Mouse (Mus musculus) cerebellum, postnatal 4 days (tissue): ENCODE measurements around the gene Asap3.

Source experiments
- DNase-seq, 2 experiments: peaks; one replicate each; pipeline ENCODE4 v3.0.0; 2022; ENCODE audit warnings: low spot score in 2 of 2, mixed read lengths in 1 of 2

Asap3 gene

DNA sequence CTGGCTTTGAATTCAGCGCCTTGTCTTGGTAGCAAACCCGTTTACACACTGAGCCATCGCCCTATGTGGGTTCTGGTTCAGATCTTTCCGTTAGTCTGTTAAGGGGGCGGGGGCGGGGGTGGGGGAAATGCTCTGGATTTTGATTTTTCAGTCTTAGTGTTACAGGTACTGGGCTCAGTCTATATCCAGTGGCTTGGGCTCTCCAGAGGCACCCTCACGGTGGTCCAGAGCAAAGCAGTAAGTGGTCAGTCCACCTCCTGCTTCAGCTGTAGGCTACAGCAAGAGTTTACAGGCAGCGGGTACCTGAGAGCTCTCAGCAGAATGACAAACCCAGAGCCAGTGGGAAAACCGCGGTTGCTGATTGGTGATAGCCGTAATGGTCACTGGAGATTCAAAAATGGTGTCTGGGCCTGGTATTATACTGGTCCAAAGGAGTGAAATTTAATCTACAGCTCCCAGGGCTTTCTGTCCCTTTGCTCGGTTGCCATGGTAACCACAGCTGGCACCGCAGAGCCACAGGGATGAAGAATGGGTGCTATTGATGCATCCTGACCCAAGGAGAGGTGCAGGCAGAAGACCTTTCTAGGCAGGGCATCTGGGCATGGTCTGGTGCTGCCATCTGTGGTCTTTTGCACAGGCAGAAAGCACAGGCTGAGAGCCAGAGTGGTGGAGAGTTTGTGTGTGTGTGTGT, 17.5 kb downstream of the Asap3 start:
- peak in 1 of 2 experiments; percentile 71 for DNase-seq

DNA sequence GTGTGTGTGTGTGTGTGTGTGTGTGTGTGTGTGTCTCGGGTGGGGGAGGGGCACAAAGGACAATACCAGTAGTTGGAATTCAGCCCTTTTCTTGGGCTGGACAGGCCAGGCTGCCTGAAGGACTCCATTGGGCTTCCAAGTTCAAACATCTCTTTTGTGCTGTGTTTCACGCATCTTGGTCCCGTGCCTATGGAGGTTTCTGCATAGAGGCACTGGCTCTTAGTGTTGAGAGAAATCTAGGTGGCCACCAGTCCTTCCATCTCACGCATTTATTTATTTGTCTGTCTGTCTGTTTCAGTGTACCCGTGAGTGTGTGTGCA, 18.0 kb downstream of the Asap3 start:
- no peak for DNase-seq

DNA sequence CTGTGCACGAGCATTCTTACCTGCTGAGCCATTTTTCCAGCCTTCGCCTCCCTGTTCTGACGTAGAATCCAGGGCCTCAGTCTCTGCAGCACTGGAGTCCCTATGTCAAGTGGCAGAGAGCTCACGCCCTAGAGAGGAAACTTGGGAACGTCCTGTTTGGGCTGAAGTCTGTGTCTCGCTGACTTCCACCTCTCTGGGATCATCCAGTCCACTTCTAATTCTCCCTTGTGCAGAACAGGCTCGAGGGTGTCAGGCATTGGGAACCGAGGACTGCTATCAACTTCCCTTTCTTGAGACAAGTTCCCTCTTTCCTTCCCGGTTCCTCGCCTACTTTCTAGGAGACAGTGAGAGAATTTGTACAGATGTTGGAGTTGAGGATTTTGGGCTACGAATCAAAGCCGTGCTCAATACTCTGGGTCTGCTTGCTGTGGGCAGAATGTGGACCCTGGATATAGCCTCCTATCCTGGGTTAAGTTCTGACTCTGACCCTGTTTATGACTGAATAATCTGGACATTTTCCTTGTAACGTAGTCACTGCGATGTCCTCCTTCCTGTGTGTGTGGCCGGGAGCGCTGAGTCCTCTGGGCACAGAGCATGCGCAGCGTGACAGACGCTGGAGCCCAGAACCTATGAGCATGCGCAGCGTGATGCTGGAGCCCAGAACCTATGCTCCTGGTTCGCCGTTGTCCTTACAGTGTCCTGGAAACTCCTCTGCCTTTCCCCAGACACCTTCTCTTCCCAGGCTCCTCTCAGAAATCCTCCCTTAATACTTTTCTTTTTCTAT, 18.7 kb downstream of the Asap3 start:
- no peak for DNase-seq

DNA sequence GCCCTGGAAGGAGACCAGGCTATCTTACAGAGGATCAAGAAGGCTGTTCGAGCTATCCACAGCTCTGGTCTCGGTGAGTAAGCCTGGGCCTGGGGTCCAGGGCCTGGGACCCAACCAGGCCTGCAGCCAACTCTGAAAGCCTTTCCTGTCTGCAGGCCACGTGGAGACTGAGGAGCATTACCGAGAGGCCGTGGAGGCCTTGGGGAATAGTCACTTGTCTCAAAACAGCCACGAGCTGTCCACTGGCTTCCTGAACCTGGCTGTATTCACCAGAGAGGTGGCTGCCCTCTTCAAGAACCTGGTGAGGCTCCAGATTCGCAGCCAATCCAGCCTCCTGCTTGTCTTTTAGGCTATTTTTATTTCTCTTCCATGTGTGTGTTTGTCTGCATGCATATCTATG, 21.2 kb downstream of the Asap3 start:
- no peak for DNase-seq

DNA sequence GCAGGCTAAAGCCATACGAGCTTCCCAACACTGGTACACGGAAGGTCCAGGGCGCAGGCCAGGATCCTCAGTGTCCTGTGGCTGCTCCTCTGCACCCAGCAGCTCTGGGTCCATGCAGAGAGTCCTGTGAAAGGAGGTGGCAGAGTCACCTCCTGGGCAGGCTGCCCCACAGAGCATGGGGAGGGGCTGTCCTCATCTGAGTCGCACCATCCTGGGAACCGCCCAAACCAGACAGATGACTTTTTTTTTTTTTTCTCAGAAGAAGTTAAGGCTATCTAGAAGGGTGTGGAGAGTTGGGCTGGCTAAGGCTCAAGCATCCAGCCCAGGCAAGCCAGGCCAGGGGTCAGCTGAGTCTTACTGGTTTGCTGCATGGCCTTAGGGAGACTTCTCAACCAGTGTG, 22.5 kb downstream of the Asap3 start:
- DNase-seq, result no peak

DNA sequence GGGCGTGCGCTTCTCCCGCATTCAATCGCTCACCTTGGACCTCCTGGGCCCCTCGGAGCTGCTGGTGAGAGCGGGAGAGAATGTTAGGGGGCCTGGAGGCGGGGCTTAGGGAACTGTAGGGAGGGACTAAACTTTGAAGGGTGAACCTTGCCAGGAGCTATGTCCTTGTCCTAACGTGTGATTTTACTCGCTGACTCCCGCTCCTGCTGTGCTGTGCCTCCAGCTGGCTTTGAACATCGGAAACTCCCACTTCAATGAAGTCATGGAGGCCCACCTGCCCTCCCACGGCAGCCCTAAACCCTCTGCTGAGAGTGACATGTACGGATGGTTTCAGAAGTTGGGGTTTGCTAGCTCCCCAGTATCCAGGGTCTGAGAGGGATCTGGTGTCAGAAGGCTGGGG, 32.5 kb downstream of the Asap3 start:
- no peak for DNase-seq

DNA sequence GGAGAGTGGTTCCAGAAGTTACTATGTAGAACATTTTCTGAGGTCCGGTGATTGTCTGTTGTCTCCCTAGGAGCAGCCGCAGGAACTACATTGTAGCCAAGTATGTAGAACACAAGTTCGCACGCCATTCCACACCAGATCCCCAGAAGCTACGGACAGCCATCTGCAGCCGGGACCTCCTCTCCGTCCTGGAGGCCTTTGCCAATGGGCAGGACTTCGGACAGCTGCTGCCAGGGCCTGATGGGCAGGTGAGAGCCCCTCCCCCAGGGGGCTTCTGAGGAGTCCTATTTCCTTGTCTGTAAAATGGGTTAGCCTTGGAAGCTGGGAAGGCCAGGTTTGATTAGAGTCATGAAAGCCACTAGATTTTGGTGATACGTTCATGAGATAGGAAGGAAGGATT, 32.9 kb downstream of the Asap3 start:
- DNase-seq, result no peak

DNA sequence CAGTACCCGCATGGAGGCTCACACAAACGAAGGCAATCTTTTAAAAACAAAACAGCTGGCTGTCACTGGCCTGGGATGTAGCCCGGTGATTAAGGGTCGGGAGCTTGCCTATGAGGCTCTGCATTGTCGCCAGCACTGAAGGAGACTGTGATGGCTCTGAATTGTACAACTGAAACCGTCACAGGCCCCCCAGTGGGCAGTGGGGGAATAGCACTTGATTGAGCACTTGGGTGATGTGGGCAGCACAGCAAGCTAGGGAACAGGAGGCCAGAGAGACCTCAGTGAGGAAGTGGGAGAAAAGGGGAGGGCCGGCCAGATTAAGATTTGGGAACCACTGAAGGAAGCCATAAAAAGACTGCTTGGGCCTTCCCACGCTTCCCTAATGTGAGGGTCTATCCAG, 33.5 kb downstream of the Asap3 start:
- DNase-seq, result peak; percentile 69 to 85

DNA sequence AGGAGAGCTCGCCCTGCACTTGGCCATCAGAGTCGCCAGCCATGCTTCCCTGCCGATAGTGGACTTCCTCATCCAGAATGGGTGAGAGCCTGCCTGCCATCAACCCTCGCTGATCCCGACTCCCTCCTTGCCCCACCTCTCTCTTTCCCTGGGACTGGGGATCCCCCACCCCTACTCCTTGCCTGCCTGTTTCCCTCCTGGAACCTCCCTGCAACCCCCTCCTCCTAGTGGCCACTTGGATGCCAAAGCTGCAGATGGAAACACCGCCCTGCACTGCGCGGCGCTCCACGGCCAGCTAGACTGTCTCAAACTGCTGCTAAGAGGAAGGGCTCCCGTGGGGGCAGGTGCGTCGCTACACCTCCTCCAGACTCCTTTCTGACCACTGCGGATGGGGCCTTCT, 34.0 kb downstream of the Asap3 start:
- no peak for DNase-seq

DNA sequence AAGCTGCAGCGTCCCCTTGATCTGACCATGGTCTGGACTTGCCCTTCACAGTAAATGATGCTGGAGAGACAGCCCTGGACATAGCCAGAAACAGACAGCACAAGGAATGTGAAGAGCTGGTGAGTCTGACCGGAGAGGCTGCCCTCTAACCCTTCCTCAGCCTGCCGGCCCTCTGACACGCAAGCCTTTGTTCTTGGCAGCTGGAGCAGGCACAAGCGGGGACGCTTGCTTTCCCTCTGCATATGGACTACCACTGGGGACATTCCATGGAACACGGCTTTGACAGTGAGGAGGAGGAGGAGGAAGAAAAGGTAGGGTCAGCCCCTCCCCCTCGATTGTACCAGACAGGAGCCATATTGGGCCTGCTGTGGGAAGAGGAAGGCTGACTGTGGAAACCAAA, 34.8 kb downstream of the Asap3 start:
- DNase-seq, result no peak

DNA sequence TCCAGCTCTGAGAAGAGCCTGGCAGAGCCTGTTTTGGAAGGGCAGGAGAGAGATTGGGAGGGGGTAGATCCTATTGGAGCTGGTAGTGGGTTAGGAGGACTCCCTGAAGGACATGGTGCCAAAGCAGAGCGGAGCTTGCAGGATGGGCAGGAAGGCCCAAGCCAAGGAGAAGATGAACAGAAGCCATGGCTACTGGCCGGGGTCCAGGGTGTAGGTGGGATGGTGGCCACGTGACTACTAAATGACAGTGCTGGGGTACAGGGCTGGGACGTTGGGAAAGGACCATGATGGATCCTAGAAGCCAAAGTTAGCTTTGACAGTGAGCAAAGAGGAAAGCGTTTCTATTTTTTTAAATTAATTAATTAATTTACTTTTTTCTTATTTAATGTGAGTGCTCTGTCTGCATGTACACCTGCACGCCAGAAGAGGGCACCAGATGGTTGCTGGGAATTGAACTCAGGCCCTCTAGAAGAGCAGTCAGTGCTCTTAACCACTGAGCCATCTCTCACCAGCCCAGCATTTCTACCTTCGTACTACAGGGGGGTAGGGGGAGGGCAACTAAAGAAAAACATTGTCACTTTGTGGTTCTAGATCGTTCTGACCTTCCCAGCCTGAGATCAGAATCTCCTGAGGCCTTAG, 36.0 kb downstream of the Asap3 start:
- no peak for DNase-seq

DNA sequence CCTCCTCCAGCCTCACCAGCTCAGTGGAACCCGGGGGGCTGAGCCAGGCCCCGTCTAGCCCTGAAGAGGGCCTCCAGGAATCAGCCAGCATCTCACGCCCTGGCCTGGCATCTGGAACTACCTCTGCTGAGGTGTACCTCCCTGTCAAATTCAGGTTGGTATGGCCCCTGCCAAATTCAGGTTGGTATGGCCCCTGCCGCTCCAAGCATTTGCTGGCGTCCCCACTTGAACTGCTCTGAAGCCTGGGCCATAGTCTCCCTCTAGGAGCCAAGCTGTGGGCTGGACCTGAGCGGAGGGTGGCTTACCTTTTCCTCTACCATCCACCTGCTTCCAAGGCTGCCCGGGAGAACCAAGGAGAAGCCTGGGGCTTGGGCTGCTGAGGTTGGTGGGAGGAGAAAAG, 36.6 kb downstream of the Asap3 start:
- DNase-seq, result no peak

DNA sequence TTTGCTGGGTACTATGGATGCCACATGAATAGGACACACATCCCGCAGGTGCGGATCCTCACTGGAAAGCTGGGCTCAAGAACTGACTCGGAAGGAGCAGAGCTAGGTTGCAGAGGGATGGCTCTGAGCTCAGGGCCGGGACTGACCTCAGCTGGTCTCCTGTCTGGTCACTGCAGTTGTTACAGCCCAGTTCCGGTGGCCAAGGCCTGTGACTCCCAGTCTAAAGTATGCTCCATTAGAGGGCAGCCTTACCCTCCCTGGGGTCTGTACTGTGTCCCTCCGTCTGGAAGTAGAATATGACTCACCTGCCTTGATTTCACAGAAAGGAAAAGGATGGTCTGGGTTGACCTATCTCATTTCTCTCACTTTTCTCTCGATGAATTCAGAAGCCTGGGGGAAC, 38.0 kb downstream of the Asap3 start:
- DNase-seq, result no peak

DNA sequence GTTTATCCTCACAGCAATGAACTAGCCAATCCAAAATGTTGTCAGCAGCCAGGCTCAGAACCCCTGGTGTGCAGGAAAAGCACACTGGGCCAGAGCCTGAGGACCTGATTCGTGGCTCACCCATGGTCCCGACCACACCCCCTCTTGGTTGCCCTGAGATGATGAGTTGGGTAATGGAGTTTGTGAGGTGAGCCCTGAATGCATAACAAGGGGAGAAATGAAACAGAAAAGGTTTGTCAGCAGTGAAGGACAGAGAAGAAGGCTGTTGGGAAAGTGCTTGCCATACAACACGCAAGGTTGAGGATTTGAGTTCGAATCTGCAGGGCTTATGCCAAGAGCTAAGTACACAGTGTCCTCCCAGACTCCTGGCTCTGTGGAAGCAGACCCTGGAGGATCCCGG, 39.5 kb downstream of the Asap3 start:
- DNase-seq, result no peak

DNA sequence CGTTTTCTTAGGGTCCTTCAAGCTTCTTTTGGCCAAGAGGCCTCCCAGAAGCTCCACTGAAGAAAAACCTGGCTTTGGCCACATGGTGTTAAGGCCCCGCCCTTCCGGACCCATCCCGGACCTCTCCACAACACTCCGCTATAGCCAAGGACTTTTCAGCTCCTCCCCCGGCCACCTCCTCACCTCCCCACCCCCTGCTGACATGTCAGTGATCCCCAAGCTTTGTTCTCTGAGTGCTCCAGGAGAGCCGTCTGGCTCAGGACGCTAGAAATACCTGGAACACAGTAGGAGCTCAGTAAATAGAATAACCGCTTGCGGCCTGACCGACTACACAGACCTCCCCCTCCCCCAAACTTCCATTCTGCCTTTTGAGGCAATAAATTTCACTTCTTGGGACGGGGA, 40.4 kb downstream of the Asap3 start:
- DNase-seq, result no peak

DNA sequence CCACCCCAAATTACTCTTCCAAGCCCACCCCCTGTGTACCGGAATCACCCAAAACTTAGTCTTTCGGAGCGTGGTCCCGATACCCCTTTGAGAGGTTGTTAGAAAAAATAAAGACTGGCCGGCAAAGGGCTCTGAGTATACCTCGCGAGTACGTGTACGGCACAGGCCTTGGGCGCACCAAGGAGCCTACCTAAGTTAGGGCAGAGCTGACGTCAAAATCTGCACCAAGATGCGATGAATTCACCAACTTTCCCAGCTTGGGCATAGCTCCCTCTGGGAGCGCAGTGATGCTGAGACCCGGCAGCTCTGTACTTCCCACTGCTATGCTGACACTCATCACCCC, 41.2 kb downstream of the Asap3 start:
- no peak for DNase-seq

DNA sequence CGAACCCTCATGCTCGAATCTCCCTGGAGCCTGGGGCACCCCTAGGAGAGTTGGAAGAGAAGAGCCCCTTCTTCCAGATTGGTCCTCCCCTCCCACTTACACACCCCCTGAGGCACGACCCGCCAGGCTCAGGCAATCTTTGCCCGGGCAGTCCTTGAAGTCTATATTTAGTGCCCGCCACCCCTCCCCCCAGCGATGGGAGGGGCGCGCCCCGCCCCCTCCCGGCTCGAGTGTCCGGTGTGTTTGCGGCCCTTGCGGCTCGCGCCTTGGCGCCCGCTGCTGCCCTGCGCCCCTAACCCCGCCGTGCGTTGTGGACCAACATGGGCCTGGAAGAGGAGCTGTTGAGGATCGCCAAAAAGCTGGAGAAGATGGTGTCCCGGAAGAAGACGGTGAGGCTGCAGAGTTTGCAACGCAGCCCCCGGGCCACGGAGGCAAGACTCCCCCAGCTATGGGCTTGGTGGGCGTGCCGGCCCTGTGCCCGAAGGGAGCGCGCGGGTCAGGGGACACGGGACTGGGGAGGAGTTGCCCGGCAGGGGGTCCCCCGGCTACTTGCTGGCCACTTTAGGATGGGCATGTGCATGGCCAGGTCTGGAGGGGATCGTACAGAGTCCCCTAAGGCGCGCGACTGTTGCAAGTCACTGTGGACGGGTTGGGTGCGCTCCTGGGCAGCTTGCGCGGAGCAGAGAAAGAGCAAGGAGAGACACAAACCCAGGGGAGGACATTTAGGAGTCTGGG, 41.7 kb downstream of the Asap3 start, which contains the start of gene Tcea3:
Tcea3 (plus strand) TSS at position 1 of the 735 bp plus-strand sequence.
- DNase-seq, result no peak

DNA sequence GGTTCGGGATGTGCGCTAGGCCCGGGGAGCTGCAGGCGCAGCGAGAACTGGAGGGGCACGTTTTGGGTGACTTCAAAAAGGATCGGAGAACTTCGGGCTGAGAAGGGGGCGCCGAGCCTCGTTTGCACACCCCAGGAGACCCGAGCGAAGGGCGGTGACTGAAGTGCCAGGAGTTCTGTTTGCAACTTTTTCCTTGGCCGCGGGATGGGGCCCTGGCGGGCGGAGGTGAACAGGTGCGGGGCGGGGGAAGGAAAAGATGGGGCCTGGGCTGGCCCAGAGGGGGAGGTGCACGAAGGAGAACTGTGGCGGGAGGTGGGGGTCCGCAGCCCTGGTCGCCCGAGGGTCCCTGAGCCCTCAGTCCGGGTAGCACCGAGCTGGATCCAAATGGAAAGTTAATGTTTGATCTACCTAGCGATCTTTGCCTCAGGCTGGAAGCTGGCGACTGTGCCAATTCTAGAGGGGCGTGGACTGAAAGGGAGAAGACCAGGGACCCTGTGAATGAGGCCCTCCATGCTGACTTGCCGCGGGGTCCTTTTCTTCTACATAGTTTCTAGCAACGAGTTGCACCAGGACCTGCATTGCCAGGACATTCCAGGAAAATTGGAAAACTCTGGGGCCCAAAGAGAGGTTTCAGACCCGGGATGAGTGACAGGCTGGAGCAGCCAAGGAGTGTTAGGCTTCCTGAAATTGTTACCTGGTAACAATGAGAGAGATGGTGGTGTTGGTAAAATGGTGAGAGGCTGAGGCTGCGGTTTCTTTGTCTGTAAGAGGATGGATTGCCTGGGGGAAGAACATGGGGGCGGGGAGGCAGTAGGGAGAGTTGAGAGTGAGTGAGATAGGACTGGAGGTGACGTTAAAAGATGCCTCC, 42.5 kb downstream of the Asap3 start:
- no peak for DNase-seq

DNA sequence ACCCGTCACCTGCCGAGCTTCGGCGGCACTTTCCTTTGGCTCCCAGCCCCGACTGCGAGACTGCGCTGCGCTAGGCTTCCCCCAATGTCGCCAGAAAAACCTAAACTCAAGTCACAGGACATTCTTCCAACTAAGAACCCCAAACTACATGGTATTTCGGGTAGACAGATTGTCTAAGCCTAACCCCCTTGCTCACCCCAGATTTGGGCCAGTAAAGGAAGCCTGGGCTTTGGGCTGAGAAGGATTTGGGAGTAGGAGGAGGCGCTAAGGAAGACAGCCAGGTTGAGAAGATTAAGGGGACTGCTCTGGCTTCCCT, 43.1 kb downstream of the Asap3 start:
- DNase-seq, result no peak

DNA sequence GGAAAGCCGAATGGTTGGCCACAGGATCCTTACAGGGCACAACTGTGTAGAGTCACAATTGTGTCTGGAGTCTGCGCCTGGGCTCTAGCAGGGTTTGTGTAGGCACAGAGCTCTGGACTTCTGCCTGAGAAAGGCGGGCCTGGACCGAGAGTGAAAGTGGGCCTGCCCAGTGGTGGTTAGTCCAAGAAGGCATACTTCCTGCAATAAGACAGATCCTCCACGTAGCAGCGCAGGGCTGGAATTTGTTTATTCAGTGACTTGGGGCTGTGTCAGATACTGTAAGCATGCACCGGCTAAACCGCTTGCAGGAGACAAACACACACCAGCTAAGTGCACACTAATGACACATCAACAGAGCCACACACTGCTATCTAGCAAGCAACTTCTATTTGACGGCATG, 43.6 kb downstream of the Asap3 start:
- DNase-seq, result no peak

DNA sequence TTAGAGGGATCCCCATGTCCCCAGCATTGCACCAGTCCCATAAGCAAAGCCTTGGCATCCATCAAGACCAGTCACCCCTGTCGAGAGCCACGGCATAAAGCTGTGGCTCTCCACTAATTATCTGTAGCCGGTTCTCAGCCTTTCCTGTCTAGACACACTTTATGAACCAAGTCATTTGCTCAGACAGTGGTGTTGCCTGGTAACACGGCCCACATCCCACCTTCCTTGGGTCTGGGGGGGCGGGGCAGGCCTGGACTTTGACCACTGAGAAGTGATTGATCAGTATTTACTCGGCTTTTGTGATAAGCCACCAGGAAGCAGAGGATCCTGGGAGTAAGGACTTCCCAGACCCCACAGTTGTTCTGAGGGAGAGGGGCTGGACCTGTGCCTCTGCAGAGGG, 49.8 kb downstream of the Asap3 start:
- DNase-seq, result no peak

DNA sequence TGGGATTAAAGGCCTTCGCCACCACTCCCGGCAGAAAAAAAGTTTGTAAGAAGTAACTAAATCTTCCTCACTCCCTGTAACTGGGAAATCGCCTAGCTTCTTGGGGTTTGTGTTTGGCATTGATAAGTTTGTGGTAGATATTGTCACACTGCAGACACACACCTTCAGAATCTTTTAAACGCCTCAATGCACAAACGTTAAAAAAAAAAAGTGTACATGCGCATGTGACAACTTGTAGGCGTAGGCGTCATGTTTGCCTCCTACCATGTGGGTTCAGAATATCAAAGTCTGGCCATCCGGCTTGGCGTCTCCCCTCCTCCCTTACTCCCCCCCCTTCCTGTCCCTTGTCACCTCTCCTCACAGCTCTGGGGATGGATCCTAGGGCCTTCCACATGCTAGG, 50.5 kb downstream of the Asap3 start:
- no peak for DNase-seq
